Mouse (Mus musculus) spleen, postnatal 10 days (tissue): Measurements from ENCODE around the gene Cblc.

Source experiments
- DNase-seq, 2 experiments: peaks; one replicate each; pipeline ENCODE4 v3.0.0; 2021 to 2022; ENCODE audit warnings: low spot score in 2 of 2

Cblc gene

GRCm38 (mm10) chr7:19782645-19783044, 14.0 kb downstream of the Cblc start:
- DNase-seq: peak in 1 of 2 experiments; percentile 45

GRCm38 (mm10) chr7:19781741-19782140, 14.9 kb downstream of the Cblc start:
- no peak for DNase-seq

- no peak for DNase-seq
Measured at GRCm38 (mm10) chr7:19779903-19780302, 16.7 kb downstream of the Cblc start.

- no peak for DNase-seq
Measured at GRCm38 (mm10) chr7:19778645-19779044, 18.0 kb downstream of the Cblc start.

GRCm38 (mm10) chr7:19777049-19777723, 19.4 kb downstream of the Cblc start:
- no peak for DNase-seq

GRCm38 (mm10) chr7:19771682-19772081, 24.9 kb downstream of the Cblc start:
- no peak for DNase-seq

- no peak for DNase-seq
Measured at GRCm38 (mm10) chr7:19770984-19771391, 25.6 kb downstream of the Cblc start, which contains the start of gene Bcam. Gene Bcam, minus strand, starts transcription at chr7:19771016.

GRCm38 (mm10) chr7:19770375-19770754, 26.2 kb downstream of the Cblc start:
- peak in 1 of 2 experiments; percentile 72 for DNase-seq

- DNase-seq: no peak
Measured at GRCm38 (mm10) chr7:19769434-19770374, 26.9 kb downstream of the Cblc start.

GRCm38 (mm10) chr7:19769001-19769400, 27.6 kb downstream of the Cblc start:
- DNase-seq: no peak

- no peak for DNase-seq
Measured at GRCm38 (mm10) chr7:19768251-19768650, 28.4 kb downstream of the Cblc start.

- no peak for DNase-seq
Measured at GRCm38 (mm10) chr7:19764581-19764980, 32.0 kb downstream of the Cblc start.

- DNase-seq: no peak
Measured at GRCm38 (mm10) chr7:19763829-19764477, 32.7 kb downstream of the Cblc start.

GRCm38 (mm10) chr7:19762283-19762682, 34.3 kb downstream of the Cblc start:
- DNase-seq: no peak

- no peak for DNase-seq
Measured at GRCm38 (mm10) chr7:19760021-19760420, 36.6 kb downstream of the Cblc start.

GRCm38 (mm10) chr7:19758623-19759022, 38.0 kb downstream of the Cblc start:
- DNase-seq: no peak

GRCm38 (mm10) chr7:19755851-19756786, 40.5 kb downstream of the Cblc start:
- no peak for DNase-seq

- DNase-seq: no peak
Measured at GRCm38 (mm10) chr7:19755008-19755407, 41.6 kb downstream of the Cblc start.

- no peak for DNase-seq
Measured at GRCm38 (mm10) chr7:19754065-19754464, 42.5 kb downstream of the Cblc start.

- DNase-seq: no peak
Measured at GRCm38 (mm10) chr7:19753587-19753986, 43.0 kb downstream of the Cblc start.

- no peak for DNase-seq
Measured at GRCm38 (mm10) chr7:19752652-19753051, 44.0 kb downstream of the Cblc start.
